In the genomic region with DNA sequence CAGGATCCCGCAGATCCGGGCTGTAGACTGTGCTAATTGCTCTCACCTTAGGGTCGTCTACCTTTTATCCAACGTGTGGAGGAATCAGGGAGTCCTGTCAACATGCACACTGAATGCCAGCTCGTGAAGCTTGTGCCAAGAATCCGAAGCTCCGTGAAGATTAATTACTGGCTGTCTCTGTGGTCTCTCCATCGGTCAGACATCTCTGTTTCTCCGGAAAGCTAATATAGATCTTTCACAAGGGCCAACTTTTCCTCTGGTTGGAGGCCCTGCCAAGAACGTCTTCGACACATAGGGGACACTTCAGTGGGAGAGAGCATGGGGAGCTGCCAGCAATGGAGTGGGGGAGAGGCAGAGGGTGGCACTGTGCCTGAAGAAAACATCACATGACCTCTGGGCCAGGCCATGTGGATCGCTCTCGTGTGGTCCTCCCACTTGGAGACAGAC, we compare ENCODE assay signal across 12 mouse cellular contexts. TPM values are rescaled to one million over a fixed set of nuclear protein-coding genes. Genes with fewer than 3 reads are reported as not detected.
DNase-seq lines count a peak whose midpoint lies in the region; ATAC-seq and TF ChIP-seq lines count a peak whose summit lies in the region.
"Had no signal": no experiment of that assay in that cellular context is flagged by ENCODE, and none has a peak within 500 bp of the region (broad histone marks: within the 10 kb centered on the region; RNA-seq: fewer than 3 reads in every experiment).

No protein-coding gene starts in this region.

- no peaks in the 10 kb centered on the region for H3K27me3 ChIP-seq in heart, embryonic 11.5 days (ENCODE audit: control insufficient read depth, insufficient read depth, low read length)
- H3K27me3 ChIP-seq in hindbrain, postnatal 0 days (ENCODE audit: insufficient read depth, low read length), result no peaks in the 10 kb centered on the region
- H3K27me3 ChIP-seq: CH12.LX; embryonic facial prominence, embryonic 12.5 days had no signal

- H3K27ac ChIP-seq in heart, embryonic 11.5 days (ENCODE audit: low read depth, low read length), result no peak overlapping the region
- H3K27ac ChIP-seq in hindbrain, postnatal 0 days, result no peak overlapping the region
- H3K27ac ChIP-seq: embryonic facial prominence, embryonic 12.5 days; macrophage had no signal

- H3K4me2 ChIP-seq in heart, embryonic 11.5 days, result no peak overlapping the region
- H3K4me2 ChIP-seq in hindbrain, postnatal 0 days (ENCODE audit: low read depth, low read length), result no peak overlapping the region
- H3K4me2 ChIP-seq: embryonic facial prominence, embryonic 12.5 days had no signal

- H3K9ac ChIP-seq in heart, embryonic 11.5 days (ENCODE audit: low read depth, low read length), result no peak overlapping the region
- H3K9ac ChIP-seq in hindbrain, postnatal 0 days (replicated peaks; ENCODE audit: low read length), result no peak overlapping the region
- H3K9ac ChIP-seq: embryonic facial prominence, embryonic 12.5 days had no signal

- H3K9me3 ChIP-seq in heart, embryonic 11.5 days (replicated peaks; ENCODE audit: control insufficient read depth, low read length), result no peaks in the 10 kb centered on the region
- H3K9me3 ChIP-seq in hindbrain, postnatal 0 days (ENCODE audit: low read length), result no peaks in the 10 kb centered on the region
- H3K9me3 ChIP-seq: embryonic facial prominence, embryonic 12.5 days had no signal

- no peak for ATAC-seq in heart, embryonic 11.5 days (replicated peaks; ENCODE audit: insufficient number of reproducible peaks, low FRiP score, low TSS enrichment)
- peak; percentile 87 for ATAC-seq in hindbrain, postnatal 0 days

- 65% methylated on average over 13 of the region's 13 CpGs for WGBS in heart, embryonic 11.5 days (ENCODE audit: insufficient replicate concordance)
- 46% methylated on average over 13 of the region's 13 CpGs for WGBS in hindbrain, postnatal 0 days

- no peak overlapping the region for H3K4me3 ChIP-seq in heart, embryonic 11.5 days (ENCODE audit: low read depth, low read length)
- no peak overlapping the region for H3K4me3 ChIP-seq in hindbrain, postnatal 0 days (ENCODE audit: low read length)
- H3K4me3 ChIP-seq: embryonic facial prominence, embryonic 12.5 days had no signal

- H3K4me1 ChIP-seq in heart, embryonic 11.5 days (ENCODE audit: control insufficient read depth, insufficient read depth, low read length), result no peaks in the 10 kb centered on the region
- peaks cover 3% of the 10 kb centered on the region; the same call in 1 of the 2 replicates for H3K4me1 ChIP-seq in hindbrain, postnatal 0 days (ENCODE audit: insufficient read depth, low read length)
- H3K4me1 ChIP-seq: embryonic facial prominence, embryonic 12.5 days had no signal

- DNase-seq in heart, adult 9 months (ENCODE audit: low spot score in 2 of 2), result peak; percentile 10 to 27
- DNase-seq in ovary, adult 18-20 months (ENCODE audit: low spot score), result peak; percentile 18
- no peak for DNase-seq in ovary, postnatal 10 days (ENCODE audit: low spot score)
- DNase-seq in hindbrain, postnatal 0 days (ENCODE audit: low spot score), result peak; percentile 78
- DNase-seq in left cerebral cortex, adult 11 months (ENCODE audit: low spot score), result no peak
- DNase-seq in adrenal gland, adult 18-20 months (ENCODE audit: low spot score in 2 of 2), result no peak
- DNase-seq: kidney, postnatal 14 days; right cerebral cortex, postnatal 4 days had no signal

- TF ChIP-seq CTCF in hindbrain, postnatal 0 days (IDR thresholded peaks at IDR 0.05; ENCODE audit: low read depth), result no peak

- H3K36me3 ChIP-seq in heart, embryonic 11.5 days (ENCODE audit: control insufficient read depth, insufficient read depth, low read length), result no peaks in the 10 kb centered on the region
- no peaks in the 10 kb centered on the region for H3K36me3 ChIP-seq in hindbrain, postnatal 0 days (ENCODE audit: insufficient read depth, low read length)
- H3K36me3 ChIP-seq: embryonic facial prominence, embryonic 12.5 days had no signal

RNA-seq across cellular contexts. Expression of a gene that starts 57.7 kb away (rescaled TPM):
- 2.2 and 2.4 TPM in 2 replicates for polyA plus RNA-seq in heart, embryonic 11.5 days (2014; fragmentation: Nextera tagmentation; extraction: Ambion mirVana)
- 43.7 and 45.4 TPM in 2 replicates for total RNA-seq in hindbrain, postnatal 0 days (2014; rRNA removed)
- 38.5 and 38.6 TPM in 2 replicates for polyA plus RNA-seq in hindbrain, postnatal 0 days (2015; fragmentation: Nextera tagmentation; extraction: Ambion mirVana)
- 1 to 10 TPM; 2.3 to 5.2 TPM for total RNA-seq in adrenal gland, adult 18-20 months (2021)

Comparison
In these comparisons a context has a peak if more than half of its experiments do, and no peak if none do; other contexts are left out.
1. DNase-seq: peak in heart, adult 9 months (2 of 2), ovary, adult 18-20 months (single experiment) and hindbrain, postnatal 0 days (single experiment); none in ovary, postnatal 10 days (single experiment), left cerebral cortex, adult 11 months (single experiment) and adrenal gland, adult 18-20 months (0 of 2).